Mouse (Mus musculus) hindbrain, embryonic 14.5 days (tissue): ENCODE measurements around the gene Gphn. TPM values are rescaled to one million over a fixed set of nuclear protein-coding genes. Genes with fewer than 3 reads are reported as not detected.
A peak's percentile ranks its signal among the peaks of the same experiment; 100 is the strongest.

Source experiments
- ATAC-seq: fragments of 200-750 bp; cut with Nextera tagmentation; 2 replicates; pipeline ENCODE4 v1.8.0; 2017; ENCODE audit warnings: moderate number of reproducible peaks, mild to moderate bottlenecking, moderate TSS enrichment, moderate library complexity; ENCODE audit not compliant: low FRiP score
- DNase-seq: peaks from one replicate; pipeline ENCODE4 v3.0.0-alpha.2; 2015; ENCODE audit warnings: low spot score
- H3K27ac ChIP-seq: fragments of 300-500 bp; sonication (generic); 2 replicates; pipeline ENCODE4 v1.5.1; 2014; ENCODE audit warnings: mild to moderate bottlenecking, moderate library complexity
- H3K27me3 ChIP-seq: fragments of 300-500 bp; sonication (generic); 2 replicates; pipeline ENCODE4 v1.6.1; 2014; ENCODE audit warnings: mild to moderate bottlenecking, low read length, mixed read lengths; ENCODE audit not compliant: control insufficient read depth, insufficient read depth
- H3K36me3 ChIP-seq: fragments of 300-500 bp; sonication (generic); replicated peaks from 2 replicates; pipeline ENCODE4 v1.6.1; 2014; ENCODE audit not compliant: control insufficient read depth, insufficient read depth
- H3K4me1 ChIP-seq: fragments of 300-500 bp; sonication (generic); replicated peaks from 2 replicates; pipeline ENCODE4 v1.6.1; 2014; ENCODE audit warnings: antibody characterized with exemption, low read length, mixed read lengths; ENCODE audit not compliant: control insufficient read depth, insufficient read depth
- H3K4me2 ChIP-seq: fragments of 300-500 bp; sonication (generic); replicated peaks from 2 replicates; pipeline ENCODE4 v1.6.1; 2014; ENCODE audit warnings: mild to moderate bottlenecking, moderate library complexity
- H3K4me3 ChIP-seq: fragments of 300-500 bp; sonication (generic); replicated peaks from 2 replicates; pipeline ENCODE4 v1.5.1; 2014; ENCODE audit warnings: mild to moderate bottlenecking, low read length
- H3K9ac ChIP-seq: fragments of 300-500 bp; sonication (generic); 2 replicates; pipeline ENCODE4 v1.6.1; 2014
- H3K9me3 ChIP-seq: fragments of 300-500 bp; sonication (generic); 2 replicates; pipeline ENCODE4 v1.6.1; 2016; ENCODE audit warnings: low read length; ENCODE audit not compliant: control insufficient read depth
- WGBS: fragments of 180-500 bp; shearing (Covaris S2); extraction: QIAGEN DNeasy Blood & Tissue Kit; methylation state at CpG from one replicate; pipeline ENCODE4 v1.1.7; 2014; 5-methylcytosine and 5-hydroxymethylcytosine counted together
- polyA plus RNA-seq: library from polyadenylated mRNA; unstranded; fragments of >200 nt; fragmentation: Nextera tagmentation; extraction: Ambion mirVana; gene quantifications from 2 replicates; pipeline ENCODE4 v1.2.1, GENCODE M21; 2014

The Gphn gene
- polyA plus RNA-seq, 1 experiment from 2014 or later = 61.3 TPM

DNA sequence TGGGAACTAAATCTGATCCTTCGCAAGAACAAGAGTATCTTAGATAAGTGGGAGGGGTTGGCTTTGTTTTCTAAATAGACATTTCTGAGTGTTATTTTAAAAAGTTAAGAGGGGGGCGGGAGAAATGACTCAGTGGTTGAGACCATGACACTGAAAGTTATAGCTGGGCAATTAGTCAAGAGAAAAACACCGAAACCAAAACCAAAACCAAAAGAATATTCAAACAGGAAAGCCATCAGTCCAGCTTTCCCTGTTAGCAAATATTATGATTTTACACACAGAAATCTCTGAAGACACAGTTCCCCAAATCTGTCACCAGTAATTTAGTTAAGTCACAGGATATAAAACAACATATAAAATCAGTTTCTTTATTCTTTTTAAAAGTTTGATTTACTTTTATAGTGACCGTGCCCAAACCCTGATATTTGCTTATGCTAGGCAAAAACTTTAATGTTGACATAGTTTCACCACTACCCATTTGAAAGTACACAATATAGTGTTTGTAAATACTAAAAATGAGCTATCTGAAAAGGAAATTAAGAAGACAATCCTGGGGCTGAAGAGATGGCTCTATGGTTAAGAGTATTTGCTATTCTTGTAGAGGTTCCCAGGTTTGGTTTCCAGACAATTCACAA, 6.9 kb upstream of the Gphn start:
- H3K4me3 ChIP-seq = no peak overlapping the region
- H3K4me1 ChIP-seq = no peaks in the 10 kb centered on the region
- H3K36me3 ChIP-seq = no peaks in the 10 kb centered on the region
- no peak overlapping the region for H3K9ac ChIP-seq
- no peaks in the 10 kb centered on the region for H3K27me3 ChIP-seq
- ATAC-seq (no peak), DNase-seq (no peak)
- H3K9me3 ChIP-seq = no peaks in the 10 kb centered on the region
- no peak overlapping the region for H3K27ac ChIP-seq
- H3K4me2 ChIP-seq = no peak overlapping the region
- WGBS = 91% methylated on average over 4 of the region's 4 CpGs

DNA sequence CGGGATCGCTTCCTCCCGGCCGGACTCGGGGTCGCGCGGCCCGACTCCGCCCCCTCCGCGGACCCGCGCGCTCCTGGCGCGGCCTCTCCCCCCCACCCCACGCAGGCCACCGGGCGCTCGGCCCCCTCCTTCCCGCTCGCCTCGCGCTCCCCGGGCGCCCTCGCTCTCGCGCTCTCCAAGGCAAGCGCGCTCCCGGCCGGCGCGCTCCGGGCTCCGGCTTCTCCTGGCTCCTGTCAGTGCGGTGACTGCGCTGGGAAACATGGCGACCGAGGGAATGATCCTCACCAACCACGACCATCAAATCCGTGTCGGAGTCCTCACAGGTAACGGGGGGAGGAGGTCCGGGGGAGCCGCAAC, 318 bp downstream of the Gphn start:
- under 1% methylated on average over 44 of the region's 48 CpGs for WGBS

DNA sequence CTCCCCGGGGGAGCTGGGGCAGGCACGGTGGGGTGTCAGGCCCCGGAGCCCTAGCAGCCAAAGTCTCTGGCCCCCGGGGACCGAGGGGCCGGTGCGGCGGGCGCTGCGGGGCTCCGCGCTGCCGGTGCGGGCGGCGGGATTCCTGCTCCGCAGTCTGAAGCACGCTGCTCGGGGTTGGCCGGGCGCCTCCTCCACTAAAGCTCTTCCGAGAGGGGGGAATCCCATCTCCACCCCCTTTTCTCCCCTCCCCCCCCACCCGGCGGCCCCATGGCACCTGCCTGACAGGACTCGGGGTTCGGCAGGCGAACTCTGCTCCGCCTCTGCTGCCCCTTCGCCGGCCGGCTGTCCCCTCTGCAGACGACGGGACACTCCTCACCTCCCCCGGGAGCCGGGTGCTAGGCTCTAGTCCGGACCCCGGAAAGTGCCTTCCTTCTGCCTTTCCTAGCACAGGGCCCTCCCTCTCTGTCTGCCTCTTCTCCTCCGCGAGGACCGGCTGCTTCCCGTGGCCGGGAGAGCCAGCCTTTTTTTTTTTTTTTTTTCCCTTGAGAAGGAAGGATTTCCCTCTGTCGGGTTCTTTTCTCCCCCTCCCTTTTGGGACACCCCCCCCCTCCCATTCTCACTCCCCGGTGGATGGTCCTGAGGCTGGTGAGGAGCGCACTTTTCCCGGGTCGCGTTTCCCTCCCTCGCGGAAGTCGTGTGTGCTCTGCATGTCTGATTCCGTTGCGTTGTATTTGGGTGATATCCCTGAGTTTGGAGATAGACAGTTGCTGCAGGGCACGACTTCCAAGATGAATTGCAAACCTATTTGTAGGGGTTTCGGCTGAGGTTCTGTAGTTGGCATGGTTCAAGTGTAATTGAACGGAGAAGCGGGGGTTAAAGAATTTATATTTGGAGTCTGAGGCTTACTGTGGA, 1.1 kb downstream of the Gphn start:
- no peaks in the 10 kb centered on the region for H3K36me3 ChIP-seq
- WGBS = under 1% methylated on average over 54 of the region's 57 CpGs

More for the DNA sequence above, 318 bp downstream of the Gphn start:
- peak overlapping the region; percentile 92 for H3K9ac ChIP-seq
- no peaks in the 10 kb centered on the region for H3K9me3 ChIP-seq
- H3K27me3 ChIP-seq = no peaks in the 10 kb centered on the region
- DNase-seq = peak; percentile 94
- peak overlapping the region; percentile 96 for H3K27ac ChIP-seq
- H3K36me3 ChIP-seq = no peaks in the 10 kb centered on the region
- H3K4me2 ChIP-seq = peak overlapping the region; percentile 53
- peak overlapping the region; percentile 81 for H3K4me3 ChIP-seq
- ATAC-seq = peak; percentile 89
- H3K4me1 ChIP-seq = peaks cover 15% of the 10 kb centered on the region; the same call in 1 of the 2 replicates

DNA sequence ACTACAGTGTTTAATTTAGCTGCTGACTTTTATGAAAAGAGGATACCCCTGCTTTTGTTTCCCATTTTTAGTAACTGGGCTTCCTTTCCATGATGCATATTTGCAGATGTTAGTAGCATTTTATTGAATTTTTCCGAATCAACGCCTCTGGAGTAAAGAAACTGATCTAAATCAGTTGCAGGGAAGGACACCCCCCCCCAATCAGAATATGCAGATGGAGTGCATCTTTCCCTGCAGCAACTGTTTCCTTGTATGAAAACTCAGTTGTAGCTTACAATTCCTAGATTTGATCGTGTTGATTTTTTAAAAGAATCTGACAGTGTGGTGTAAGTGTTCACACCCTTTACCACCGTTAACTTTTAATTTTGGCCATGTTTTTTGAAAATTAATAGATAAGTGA, 2.0 kb downstream of the Gphn start:
- H3K4me1 ChIP-seq = peaks cover 15% of the 10 kb centered on the region; the same call in 1 of the 2 replicates
- WGBS = 40% methylated on average over 4 of the region's 4 CpGs
- H3K4me2 ChIP-seq = peak overlapping the region; percentile 53
- peak overlapping the region; percentile 81 for H3K4me3 ChIP-seq
- H3K9ac ChIP-seq = peak overlapping the region; percentile 92
- no peaks in the 10 kb centered on the region for H3K9me3 ChIP-seq
- ATAC-seq (no peak), DNase-seq (no peak)
- no peak overlapping the region for H3K27ac ChIP-seq
- H3K27me3 ChIP-seq = no peaks in the 10 kb centered on the region
- H3K36me3 ChIP-seq = no peaks in the 10 kb centered on the region

More for the DNA sequence above, 1.1 kb downstream of the Gphn start:
- H3K9me3 ChIP-seq = no peaks in the 10 kb centered on the region
- H3K4me2 ChIP-seq = peak overlapping the region; percentile 53
- peak overlapping the region; percentile 96 for H3K27ac ChIP-seq
- peak; percentile 58 for DNase-seq
- H3K4me1 ChIP-seq = peaks cover 15% of the 10 kb centered on the region; the same call in 1 of the 2 replicates
- no peaks in the 10 kb centered on the region for H3K27me3 ChIP-seq
- peak overlapping the region; percentile 92 for H3K9ac ChIP-seq
- peak; percentile 43; the same call in 1 of the 2 replicates for ATAC-seq
- peak overlapping the region; percentile 81 for H3K4me3 ChIP-seq

DNA sequence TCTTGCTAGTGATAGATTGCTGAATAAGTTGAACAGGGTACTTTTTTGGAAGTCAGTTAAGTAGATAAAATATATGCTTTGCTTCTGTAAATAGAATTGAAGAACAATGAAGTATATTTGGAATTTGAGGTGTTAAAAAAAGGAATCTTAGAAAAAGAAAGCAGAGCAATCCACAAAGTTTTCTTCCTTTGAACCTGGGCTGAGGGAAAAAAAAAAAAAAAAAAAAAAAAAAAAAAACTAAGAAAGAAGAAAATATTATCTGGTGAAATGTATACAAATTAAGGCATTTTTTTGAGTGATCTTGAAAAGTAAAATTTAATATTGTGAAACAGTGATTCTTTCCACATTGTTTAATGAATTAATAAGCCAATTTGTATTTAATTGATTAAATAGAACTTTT, 6.4 kb downstream of the Gphn start:
- Histone ChIP-seq H3K27me3 (no peaks in the 10 kb centered on the region), H3K27ac (no peak overlapping the region), H3K9me3 (no peaks in the 10 kb centered on the region), H3K36me3 (no peaks in the 10 kb centered on the region), H3K4me3 (no peak overlapping the region), H3K4me1 (peaks cover 11% of the 10 kb centered on the region; the same call in 1 of the 2 replicates), H3K4me2 (no peak overlapping the region), H3K9ac (no peak overlapping the region)
- DNase-seq (no peak), ATAC-seq (no peak)

DNA sequence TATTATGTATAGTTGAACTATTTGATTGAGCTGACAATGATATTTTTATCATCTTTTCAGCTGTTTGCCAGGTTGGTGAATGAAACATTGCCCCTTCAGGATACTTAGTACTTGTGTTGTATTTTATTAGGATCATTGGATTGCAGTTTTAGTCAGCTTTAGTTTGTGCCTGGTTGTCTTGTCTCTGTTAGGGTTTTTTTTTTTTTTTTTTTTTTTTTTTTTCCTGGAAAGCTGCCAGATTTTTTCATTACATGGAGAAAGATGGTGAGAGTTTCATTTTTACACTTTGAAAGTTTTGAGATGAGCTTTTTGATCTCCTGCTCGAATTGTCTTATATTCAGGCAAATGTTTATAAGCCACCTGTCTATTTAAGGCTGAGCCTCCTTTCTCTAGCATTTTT, 22.2 kb downstream of the Gphn start:
- no peak overlapping the region for H3K4me2 ChIP-seq
- no peaks in the 10 kb centered on the region for H3K27me3 ChIP-seq
- DNase-seq (no peak), ATAC-seq (no peak)
- H3K36me3 ChIP-seq = no peaks in the 10 kb centered on the region
- no peaks in the 10 kb centered on the region for H3K4me1 ChIP-seq
- H3K9me3 ChIP-seq = no peaks in the 10 kb centered on the region
- H3K4me3 ChIP-seq = no peak overlapping the region
- H3K9ac ChIP-seq = no peak overlapping the region
- H3K27ac ChIP-seq = no peak overlapping the region
- WGBS = 87% methylated on average over 1 of the region's 1 CpGs

DNA sequence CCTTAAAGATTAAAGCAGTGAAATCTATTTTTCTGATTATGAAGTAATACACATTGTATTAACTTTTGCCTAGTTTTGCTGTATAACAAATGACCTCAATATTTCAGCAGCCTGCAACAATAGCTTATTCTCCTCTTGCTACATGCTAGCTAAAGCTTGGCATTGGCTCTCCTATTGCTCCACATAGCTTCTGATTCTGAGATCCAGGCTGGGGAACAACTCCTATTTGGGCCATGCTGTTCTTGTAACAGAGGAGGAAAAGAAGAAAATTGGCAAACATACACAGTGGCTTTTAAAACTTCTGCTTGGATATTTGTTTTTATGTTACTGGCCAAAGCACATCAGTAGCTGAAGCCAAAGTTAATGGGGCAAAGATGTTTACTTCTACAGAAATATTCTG, 23.0 kb downstream of the Gphn start:
- no peak for ATAC-seq
- no peak overlapping the region for H3K9ac ChIP-seq

DNA sequence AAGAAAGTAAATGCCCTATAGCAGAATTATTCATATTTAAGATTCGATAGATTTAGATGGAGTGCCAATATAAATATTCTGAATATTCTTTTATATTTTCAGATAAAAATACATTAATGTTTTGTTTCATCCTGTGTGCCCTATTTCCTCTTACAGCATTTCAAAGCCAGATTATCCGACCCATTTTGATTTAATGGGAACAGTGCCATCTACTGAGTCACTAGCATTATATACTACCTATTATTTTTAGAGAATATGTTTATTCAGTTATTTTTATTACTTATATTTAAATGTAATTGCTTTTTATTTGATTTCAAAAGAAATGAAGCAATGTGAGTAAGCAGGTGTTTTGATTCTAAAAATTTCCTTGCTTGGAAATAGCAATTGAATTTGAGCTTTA, 51.2 kb downstream of the Gphn start:
- 80% methylated on average over 2 of the region's 2 CpGs for WGBS
- DNase-seq = no peak
- no peaks in the 10 kb centered on the region for H3K4me1 ChIP-seq

More for the DNA sequence above, 23.0 kb downstream of the Gphn start:
- Histone ChIP-seq H3K4me3 (no peak overlapping the region), H3K27me3 (no peaks in the 10 kb centered on the region), H3K27ac (no peak overlapping the region), H3K4me1 (no peaks in the 10 kb centered on the region), H3K36me3 (no peaks in the 10 kb centered on the region), H3K4me2 (no peak overlapping the region), H3K9me3 (no peaks in the 10 kb centered on the region)
- DNase-seq = no peak

DNA sequence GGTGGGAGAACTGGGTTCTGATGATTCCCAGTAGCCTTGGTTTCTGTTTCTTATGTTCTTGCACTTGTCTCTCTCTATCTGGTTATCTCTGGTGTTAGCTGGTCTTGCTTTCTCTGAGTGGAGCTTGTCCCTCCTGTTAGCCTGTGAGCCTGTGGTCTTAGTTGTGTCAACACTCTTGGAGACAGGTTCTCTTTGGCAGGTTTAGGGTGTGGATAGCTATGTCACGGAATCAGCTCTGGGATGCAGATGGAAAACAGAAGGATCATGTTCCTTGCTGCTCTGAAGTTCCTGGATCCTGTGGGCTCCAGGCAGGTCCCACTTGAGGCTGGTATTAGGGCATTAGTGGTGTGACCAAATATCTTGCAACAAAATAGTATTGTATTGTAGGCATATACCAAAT, 64.2 kb downstream of the Gphn start:
- Histone ChIP-seq H3K27ac (no peak overlapping the region), H3K4me3 (no peak overlapping the region), H3K36me3 (no peaks in the 10 kb centered on the region), H3K9ac (no peak overlapping the region), H3K4me1 (no peaks in the 10 kb centered on the region), H3K4me2 (no peak overlapping the region), H3K9me3 (0 out of 2 replicates have a peak, but pooled peaks cover 3% of the 10 kb centered on the region), H3K27me3 (no peaks in the 10 kb centered on the region)
- no peak for ATAC-seq
- DNase-seq = no peak
- 97% methylated on average over 1 of the region's 1 CpGs for WGBS

More for the DNA sequence above, 51.2 kb downstream of the Gphn start:
- Histone ChIP-seq H3K27me3 (no peaks in the 10 kb centered on the region), H3K4me3 (no peak overlapping the region), H3K36me3 (no peaks in the 10 kb centered on the region), H3K27ac (no peak overlapping the region), H3K9me3 (no peaks in the 10 kb centered on the region), H3K4me2 (no peak overlapping the region), H3K9ac (no peak overlapping the region)
- no peak for ATAC-seq
